Mouse (Mus musculus) embryonic facial prominence, embryonic 15.5 days (tissue): Measurements from ENCODE around the gene Nup93. TPM values are rescaled to one million over a fixed set of nuclear protein-coding genes. Genes with fewer than 3 reads are reported as not detected.
"Not testable (repeated sequence)": the region's sequence is repeated elsewhere in the genome, so short reads cannot be mapped to it uniquely, and the experiment has no call there.

Source experiments
- ATAC-seq: fragments of 200-750 bp; cut with Nextera tagmentation; 2 replicates; pipeline ENCODE4 v1.8.0; 2017; ENCODE audit warnings: low read depth, moderate TSS enrichment; ENCODE audit not compliant: insufficient number of reproducible peaks, low FRiP score, low TSS enrichment
- H3K27ac ChIP-seq: fragments of 300-500 bp; sonication (generic); replicated peaks from 2 replicates; pipeline ENCODE4 v1.5.1; 2015; ENCODE audit warnings: mild to moderate bottlenecking, inconsistent platforms
- H3K27me3 ChIP-seq: fragments of 300-500 bp; sonication (generic); 2 replicates; pipeline ENCODE4 v1.6.1; 2015; ENCODE audit warnings: inconsistent platforms
- H3K36me3 ChIP-seq: fragments of 300-500 bp; sonication (generic); 2 replicates; pipeline ENCODE4 v1.6.1; 2015; ENCODE audit warnings: mild to moderate bottlenecking, inconsistent platforms
- H3K4me1 ChIP-seq: fragments of 300-500 bp; sonication (generic); 2 replicates; pipeline ENCODE4 v1.6.1; 2015; ENCODE audit warnings: inconsistent platforms
- H3K4me2 ChIP-seq: fragments of 300-500 bp; sonication (generic); replicated peaks from 2 replicates; pipeline ENCODE4 v1.6.1; 2015; ENCODE audit warnings: mild to moderate bottlenecking, inconsistent platforms
- H3K4me3 ChIP-seq: fragments of 300-500 bp; sonication (generic); replicated peaks from 2 replicates; pipeline ENCODE4 v1.5.1; 2015; ENCODE audit warnings: mild to moderate bottlenecking, inconsistent platforms
- H3K9ac ChIP-seq: fragments of 300-500 bp; sonication (generic); 2 replicates; pipeline ENCODE4 v1.6.1; 2015; ENCODE audit warnings: inconsistent platforms
- H3K9me3 ChIP-seq: fragments of 300-500 bp; sonication (generic); replicated peaks from 2 replicates; pipeline ENCODE4 v1.6.1; 2016; ENCODE audit warnings: inconsistent platforms
- WGBS: fragments of 180-500 bp; shearing (Covaris S2); methylation state at CpG from one replicate; pipeline ENCODE4 v1.1.7; 2015; 5-methylcytosine and 5-hydroxymethylcytosine counted together
- polyA plus RNA-seq: library from polyadenylated mRNA; unstranded; fragments of >200 nt; fragmentation: Nextera tagmentation; extraction: Ambion mirVana; gene quantifications from 2 replicates; pipeline ENCODE4 v1.2.1, GENCODE M21; 2015

Gene Nup93
- 63.5 and 66.1 TPM in 2 replicates for polyA plus RNA-seq

GRCm38 (mm10) chr8:94214252-94215173 lies at the start of gene Nup93:
Gene Nup93 (plus strand): TSS chr8:94214564.
- no peaks in the 10 kb centered on the region for H3K36me3 ChIP-seq
- H3K4me1 ChIP-seq = peaks cover 20% of the 10 kb centered on the region
- no peaks in the 10 kb centered on the region for H3K9me3 ChIP-seq
- H3K9ac ChIP-seq = peak within 1 kb of the TSS; percentile 92
- peak within 1 kb of the TSS; percentile 89 for H3K4me2 ChIP-seq
- WGBS = under 1% methylated on average over 65 of the region's 68 CpGs
- no peaks in the 10 kb centered on the region for H3K27me3 ChIP-seq
- H3K4me3 ChIP-seq = peak within 1 kb of the TSS; percentile 87
- ATAC-seq = peak; percentile 96
- H3K27ac ChIP-seq = peak within 1 kb of the TSS; percentile 72

DNA sequence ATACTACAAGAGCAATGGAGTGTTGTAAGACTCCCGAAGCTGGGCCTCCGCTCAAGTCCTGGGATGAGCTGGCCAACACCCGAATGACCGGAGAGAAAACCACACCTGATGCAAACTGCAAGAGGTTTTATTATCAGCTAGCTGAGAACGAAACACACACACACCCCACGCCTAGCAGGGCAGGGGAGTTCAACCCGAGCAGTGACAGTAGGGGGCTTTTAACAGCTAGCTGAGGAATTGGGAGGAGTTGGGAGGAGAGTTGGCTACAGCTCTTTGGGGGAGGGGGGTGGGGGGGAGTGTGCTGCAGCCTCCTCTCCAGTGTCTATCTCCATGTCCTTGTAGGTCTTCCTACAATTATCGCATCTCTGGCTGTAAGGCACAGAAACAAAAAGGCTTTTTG lies 48.6 kb upstream of the Nup93 start:
- H3K27me3 ChIP-seq, ATAC-seq, H3K4me2 ChIP-seq, H3K9me3 ChIP-seq, H3K4me3 ChIP-seq, H3K9ac ChIP-seq, H3K27ac ChIP-seq, H3K36me3 ChIP-seq, H3K4me1 ChIP-seq: not testable (repeated sequence)
- WGBS = 71% methylated on average over 8 of the region's 8 CpGs

- Histone ChIP-seq H3K4me2 (peak overlapping the region; percentile 25; the same call in 1 of the 2 replicates), H3K27me3 (peaks cover 22% of the 10 kb centered on the region), H3K9me3 (no peaks in the 10 kb centered on the region), H3K4me1 (peaks cover 15% of the 10 kb centered on the region), H3K4me3 (no peak overlapping the region), H3K36me3 (no peaks in the 10 kb centered on the region), H3K9ac (no peak overlapping the region), H3K27ac (no peak overlapping the region)
- WGBS = 5% methylated on average over 6 of the region's 6 CpGs
- ATAC-seq = no peak
These were observed 47.1 kb upstream of the Nup93 start for GRCm38 (mm10) chr8:94167244-94167643.

DNA sequence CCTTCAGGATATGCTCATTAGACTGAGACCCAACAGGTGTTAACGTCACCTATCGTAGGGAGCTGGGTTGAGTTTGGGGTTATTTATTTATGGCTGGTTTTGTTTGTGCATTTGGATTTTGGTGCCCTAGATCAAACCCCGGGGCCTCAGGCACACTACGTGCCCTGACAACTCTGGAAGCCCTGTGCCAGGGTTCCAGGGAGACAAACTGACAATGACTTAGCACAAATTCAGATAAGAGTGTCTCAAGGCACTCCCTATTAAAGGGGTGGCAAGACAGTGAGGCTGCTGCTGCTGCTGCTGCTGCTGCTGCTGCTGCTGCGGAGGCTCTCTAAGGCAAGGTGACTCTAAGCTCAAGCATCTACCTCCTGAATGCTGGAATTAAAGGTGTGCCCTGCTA lies 44.8 kb upstream of the Nup93 start:
- Histone ChIP-seq H3K36me3 (no peaks in the 10 kb centered on the region), H3K4me2 (no peak overlapping the region), H3K9me3 (no peaks in the 10 kb centered on the region), H3K4me3 (no peak overlapping the region), H3K9ac (no peak overlapping the region), H3K4me1 (peaks cover 28% of the 10 kb centered on the region), H3K27me3 (peaks cover 43% of the 10 kb centered on the region), H3K27ac (no peak overlapping the region)
- 76% methylated on average over 5 of the region's 5 CpGs for WGBS
- no peak for ATAC-seq

GRCm38 (mm10) chr8:94171321-94171755 lies 43.0 kb upstream of the Nup93 start:
- H3K27me3 ChIP-seq = peaks cover 59% of the 10 kb centered on the region
- H3K36me3 ChIP-seq = no peaks in the 10 kb centered on the region
- peaks cover 28% of the 10 kb centered on the region for H3K4me1 ChIP-seq
- no peaks in the 10 kb centered on the region for H3K9me3 ChIP-seq
- peak overlapping the region; percentile 93 for H3K4me2 ChIP-seq
- H3K4me3 ChIP-seq = peak overlapping the region; percentile 49
- no peak overlapping the region for H3K27ac ChIP-seq
- no peak overlapping the region for H3K9ac ChIP-seq
- 26% methylated on average over 10 of the region's 10 CpGs for WGBS
- no peak for ATAC-seq

GRCm38 (mm10) chr8:94172075-94172808 lies 42.1 kb upstream of the Nup93 start, which contains the start of gene Mt2:
Gene Mt2 (plus strand): TSS chr8:94172664.
- Histone ChIP-seq H3K9ac (0 out of 2 replicates have a peak within 1 kb of the TSS, but pooled peaks have one; percentile 2), H3K27ac (peak within 1 kb of the TSS; percentile 45), H3K27me3 (peaks cover 67% of the 10 kb centered on the region), H3K4me1 (peaks cover 25% of the 10 kb centered on the region), H3K4me3 (peak within 1 kb of the TSS; percentile 49), H3K9me3 (no peaks in the 10 kb centered on the region), H3K36me3 (no peaks in the 10 kb centered on the region), H3K4me2 (peak within 1 kb of the TSS; percentile 93)
- WGBS = under 1% methylated on average over 56 of the region's 56 CpGs
- peak; percentile 55 for ATAC-seq

DNA sequence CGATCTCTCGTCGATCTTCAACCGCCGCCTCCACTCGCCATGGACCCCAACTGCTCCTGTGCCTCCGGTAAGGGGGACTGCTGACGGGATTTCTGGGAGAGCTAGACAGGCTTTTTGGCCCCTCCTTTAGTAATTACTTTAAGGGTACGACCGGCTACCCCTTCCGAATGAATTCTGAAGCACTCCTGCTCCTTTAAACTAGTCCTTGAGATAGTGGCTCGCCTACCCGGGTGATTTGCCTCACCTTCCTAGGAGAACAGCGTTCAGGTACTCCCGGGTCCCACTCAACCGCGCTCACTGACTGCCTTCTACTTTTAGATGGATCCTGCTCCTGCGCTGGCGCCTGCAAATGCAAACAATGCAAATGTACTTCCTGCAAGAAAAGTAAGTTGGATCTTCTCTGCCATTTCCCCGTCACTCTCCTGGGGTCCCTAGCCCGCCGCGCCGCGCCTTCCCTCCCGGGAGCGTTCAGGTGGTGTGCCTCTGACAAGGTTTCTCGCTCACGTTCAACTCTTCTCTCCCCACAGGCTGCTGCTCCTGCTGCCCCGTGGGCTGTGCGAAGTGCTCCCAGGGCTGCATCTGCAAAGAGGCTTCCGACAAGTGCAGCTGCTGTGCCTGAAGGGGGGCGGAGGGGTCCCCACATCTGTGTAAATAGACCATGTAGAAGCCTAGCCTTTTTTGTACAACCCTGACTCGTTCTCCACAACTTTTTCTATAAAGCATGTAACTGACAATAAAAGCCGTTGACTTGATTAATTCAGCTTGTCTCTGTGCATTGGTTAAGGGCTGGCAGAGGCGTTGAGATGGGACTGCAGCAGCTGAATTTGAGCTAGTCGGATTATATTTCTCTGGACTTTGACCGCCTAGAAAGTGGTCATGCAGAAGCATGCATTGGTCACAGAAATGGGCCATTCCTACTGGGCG lies 41.3 kb upstream of the Nup93 start:
- H3K4me2 ChIP-seq = peak overlapping the region; percentile 93
- ATAC-seq = no peak
- H3K36me3 ChIP-seq = no peaks in the 10 kb centered on the region
- H3K27ac ChIP-seq = peak overlapping the region; percentile 45
- 0 out of 2 replicates have a peak overlapping the region, but pooled peaks have one; percentile 2 for H3K9ac ChIP-seq
- H3K27me3 ChIP-seq = peaks cover 70% of the 10 kb centered on the region
- H3K9me3 ChIP-seq = no peaks in the 10 kb centered on the region
- peak overlapping the region; percentile 49 for H3K4me3 ChIP-seq
- peaks cover 25% of the 10 kb centered on the region for H3K4me1 ChIP-seq
- WGBS = 2% methylated on average over 39 of the region's 39 CpGs

GRCm38 (mm10) chr8:94173848-94174403 lies 40.4 kb upstream of the Nup93 start:
- no peak overlapping the region for H3K9ac ChIP-seq
- H3K9me3 ChIP-seq = no peaks in the 10 kb centered on the region
- no peak for ATAC-seq
- H3K4me3 ChIP-seq = 0 out of 2 replicates have a peak overlapping the region, but pooled peaks have one; percentile 49
- no peak overlapping the region for H3K27ac ChIP-seq
- H3K27me3 ChIP-seq = peaks cover 79% of the 10 kb centered on the region
- peaks cover 29% of the 10 kb centered on the region for H3K4me1 ChIP-seq
- H3K36me3 ChIP-seq = no peaks in the 10 kb centered on the region
- H3K4me2 ChIP-seq = 0 out of 2 replicates have a peak overlapping the region, but pooled peaks have one; percentile 93
- 43% methylated on average over 11 of the region's 11 CpGs for WGBS

DNA sequence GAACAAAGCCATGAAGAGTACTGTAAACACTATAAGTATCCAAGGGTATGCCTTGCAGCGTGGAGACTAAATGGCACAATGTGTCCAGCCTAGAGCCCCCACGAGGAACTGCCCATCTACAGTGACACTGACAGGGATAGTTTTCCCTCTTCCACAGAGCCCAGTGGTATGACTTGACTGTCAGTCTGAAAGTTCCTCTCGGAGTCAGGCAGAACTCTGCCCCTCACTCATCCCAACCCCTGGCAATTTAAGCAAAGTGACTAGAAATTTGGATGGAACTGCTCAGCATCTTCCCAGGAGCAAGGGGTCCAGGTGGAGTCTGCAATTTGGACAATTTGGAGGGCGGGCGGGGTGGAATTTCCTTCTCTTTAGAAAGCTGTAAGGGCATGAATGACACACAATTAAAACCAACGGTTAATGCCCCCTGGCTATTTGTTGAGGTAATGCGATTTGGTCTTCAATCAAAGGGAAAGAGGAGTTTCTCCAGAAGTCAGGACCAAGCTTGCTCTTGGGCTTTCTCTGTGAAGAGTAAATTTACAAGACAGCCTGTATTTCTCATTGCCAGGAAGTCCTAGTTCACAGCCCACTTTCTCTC lies 39.6 kb upstream of the Nup93 start:
- Histone ChIP-seq H3K4me1 (peaks cover 37% of the 10 kb centered on the region), H3K27ac (no peak overlapping the region), H3K4me2 (no peak overlapping the region), H3K27me3 (peaks cover 83% of the 10 kb centered on the region), H3K9me3 (no peaks in the 10 kb centered on the region), H3K4me3 (no peak overlapping the region), H3K36me3 (no peaks in the 10 kb centered on the region), H3K9ac (no peak overlapping the region)
- 23% methylated on average over 7 of the region's 7 CpGs for WGBS
- no peak for ATAC-seq
